Mouse (Mus musculus) C2C12 (cell line): ENCODE results near the gene Sars2.

Source experiments
- CEBPB ChIP-seq: IDR thresholded peaks from one replicate; pipeline ENCODE4 v1.6.1; 2011; ENCODE audit warnings: low read depth, mild to moderate bottlenecking, control low read depth, moderate library complexity
- CTCF ChIP-seq: IDR thresholded peaks from one replicate; pipeline ENCODE4 v1.5.1; 2011; ENCODE audit not compliant: control insufficient read depth, insufficient read depth, insufficient read length
- FOSL1 ChIP-seq: IDR thresholded peaks from one replicate; pipeline ENCODE4 v1.8.0; 2011; ENCODE audit warnings: mild to moderate bottlenecking, low read length; ENCODE audit not compliant: poor library complexity, insufficient read depth, severe bottlenecking
- MAX ChIP-seq: IDR thresholded peaks from one replicate; pipeline ENCODE4 v1.6.1; 2011; ENCODE audit warnings: mild to moderate bottlenecking, control low read depth
- MYOD1 ChIP-seq: IDR thresholded peaks from one replicate; pipeline ENCODE4 v1.6.1; 2011; ENCODE audit warnings: low read depth; ENCODE audit not compliant: control insufficient read depth, insufficient read length
- MYOG ChIP-seq: IDR thresholded peaks from one replicate; pipeline ENCODE4 v1.6.1; 2011; ENCODE audit not compliant: control insufficient read depth, insufficient read length; ENCODE audit errors: extremely low read depth
- USF1 ChIP-seq: IDR thresholded peaks from one replicate; pipeline ENCODE4 v1.6.1; 2011; ENCODE audit warnings: low read depth, mild to moderate bottlenecking, control low read depth, moderate library complexity

DNA sequence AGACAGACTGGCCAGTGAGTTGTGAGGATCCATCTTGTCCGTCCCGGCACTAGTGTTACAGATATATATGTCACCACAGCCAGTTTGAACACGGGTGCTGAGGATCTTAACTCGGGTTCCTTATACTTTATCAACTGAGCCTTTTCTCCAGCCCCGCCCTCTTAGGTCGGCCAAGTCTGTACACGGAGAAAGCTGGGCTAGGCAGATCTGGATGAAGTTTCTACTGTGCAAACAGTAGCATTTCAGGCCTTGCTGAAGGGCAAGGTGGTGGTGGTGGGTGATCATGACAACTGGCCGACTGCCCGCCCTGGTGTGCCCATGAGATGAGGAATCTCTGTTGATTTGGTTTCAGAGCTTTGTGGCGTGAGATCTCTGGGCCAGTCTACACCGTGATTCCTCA lies 44.5 kb upstream of the Sars2 start:
- TF ChIP-seq CTCF (no peak), USF1 (no peak), MYOG (no peak), MAX (no peak), FOSL1 (no peak), MYOD1 (no peak), CEBPB (no peak)
